Mouse (Mus musculus): ENCODE measurements around the gene Dnajc1.

DNA sequence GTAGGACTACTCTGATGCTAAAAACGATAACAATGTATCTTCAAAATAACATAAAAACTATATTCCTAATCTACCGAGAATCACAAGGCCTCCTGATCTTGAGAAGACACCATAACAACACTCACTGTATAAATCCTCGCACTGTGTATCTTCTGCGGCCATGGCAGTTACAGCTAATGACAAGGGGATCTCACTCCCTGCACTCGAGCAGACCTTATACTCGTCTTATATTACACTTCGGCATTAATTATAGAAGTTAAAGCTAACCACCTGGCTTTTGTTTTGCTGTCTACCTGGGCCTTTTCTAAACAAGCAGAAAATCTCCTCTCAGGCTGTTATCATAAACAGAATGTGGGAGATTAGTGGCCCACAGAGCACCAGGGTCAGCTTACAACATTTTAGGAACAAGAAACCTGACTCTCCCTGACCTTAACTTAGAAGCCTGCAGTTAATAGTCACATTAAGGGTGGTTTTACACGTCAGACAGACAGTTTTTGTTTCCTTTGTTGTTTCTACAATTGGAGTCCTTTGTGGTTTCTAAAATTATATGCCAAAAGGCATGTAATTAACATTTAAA, 164.1 kb downstream of the Dnajc1 start:
- TF ChIP-seq CTCF (IDR thresholded peaks at IDR 0.05; ENCODE audit: low read depth), result no peak
- TF ChIP-seq EP300 (IDR thresholded peaks at IDR 0.05; ENCODE audit: low read depth), result no peak

All from liver, postnatal 0 days (tissue).